Comparison of ENCODE assay signal across 27 mouse cellular contexts in genomic region chr7:84684675-84685074, GRCm38 (mm10). TPM values are rescaled to one million over a fixed set of nuclear protein-coding genes. Genes with fewer than 3 reads are reported as not detected.
DNase-seq lines count a peak whose midpoint lies in the region; ATAC-seq and TF ChIP-seq lines count a peak whose summit lies in the region.
"Had no signal": no experiment of that assay in that cellular context is flagged by ENCODE, and none has a peak within 500 bp of the region (broad histone marks: within the 10 kb centered on the region; RNA-seq: fewer than 3 reads in every experiment).

No protein-coding gene starts in this region.

- DNase-seq in heart, adult 11 months, result peak; percentile 75
- no peak for DNase-seq in heart, adult 9 months (ENCODE audit: low spot score in 2 of 2)
- no peak for DNase-seq in liver, embryonic 13.5 days
- DNase-seq in liver, postnatal 0 days, result no peak
- no peak for DNase-seq in liver
- no peak for DNase-seq in thymus, postnatal 36 days
- DNase-seq: adrenal gland, adult 2 months; adrenal gland, postnatal 10 days; adrenal gland, postnatal 25 days; B cell, adult 2 months; cerebellum, adult 11 months; cerebellum, adult 18-20 months; cerebellum, adult 8-10 months; cerebellum, adult 9-11 months; cerebellum, postnatal 14 days; cerebellum, postnatal 36 days; embryo, embryonic 11 days had no signal

- peaks cover 80% of the 10 kb centered on the region for H3K4me1 ChIP-seq in liver, embryonic 13.5 days (replicated peaks)
- peaks cover 55% of the 10 kb centered on the region for H3K4me1 ChIP-seq in liver, postnatal 0 days (ENCODE audit: insufficient read depth)
- peaks cover 75% of the 10 kb centered on the region for H3K4me1 ChIP-seq in liver, embryonic 15.5 days (replicated peaks)

- TF ChIP-seq CTCF in liver, postnatal 0 days (IDR thresholded peaks at IDR 0.05; ENCODE audit: low read depth), result no peak

- H3K4me3 ChIP-seq in liver, embryonic 13.5 days (replicated peaks), result no peak overlapping the region
- no peak overlapping the region for H3K4me3 ChIP-seq in liver, postnatal 0 days (ENCODE audit: low read depth, low read length)
- H3K4me3 ChIP-seq in liver, embryonic 15.5 days (replicated peaks), result no peak overlapping the region
- H3K4me3 ChIP-seq: embryonic facial prominence, embryonic 13.5 days; embryonic facial prominence, embryonic 15.5 days; erythroblast, embryonic 14.5 days; forebrain, embryonic 10.5 days; forebrain, embryonic 12.5 days had no signal

- peak overlapping the region; percentile 36; the same call in 1 of the 2 replicates for H3K27ac ChIP-seq in liver, embryonic 13.5 days
- H3K27ac ChIP-seq in liver, postnatal 0 days (ENCODE audit: low read depth), result no peak overlapping the region
- 0 out of 2 replicates have a peak overlapping the region, but pooled peaks have one; percentile 6 for H3K27ac ChIP-seq in liver, embryonic 15.5 days (replicated peaks)
- H3K27ac ChIP-seq: embryonic facial prominence, embryonic 13.5 days; embryonic facial prominence, embryonic 15.5 days; forebrain, embryonic 10.5 days; forebrain, embryonic 12.5 days had no signal

- no peak overlapping the region for H3K9ac ChIP-seq in liver, embryonic 13.5 days
- H3K9ac ChIP-seq in liver, postnatal 0 days (replicated peaks), result no peak overlapping the region
- H3K9ac ChIP-seq in liver, embryonic 15.5 days, result no peak overlapping the region
- H3K9ac ChIP-seq: embryonic facial prominence, embryonic 13.5 days; embryonic facial prominence, embryonic 15.5 days; forebrain, embryonic 12.5 days had no signal

- ATAC-seq in liver, embryonic 13.5 days (ENCODE audit: low read depth), result no peak
- ATAC-seq in liver, postnatal 0 days, result no peak
- no peak for ATAC-seq in liver, embryonic 15.5 days (ENCODE audit: insufficient read depth)
- ATAC-seq: CD4-positive, CD25-positive, alpha-beta regulatory T cell, adult 4 months; forebrain, embryonic 14.5 days had no signal

- H3K36me3 ChIP-seq in liver, embryonic 13.5 days, result no peaks in the 10 kb centered on the region
- no peaks in the 10 kb centered on the region for H3K36me3 ChIP-seq in liver, postnatal 0 days (replicated peaks; ENCODE audit: insufficient read depth, low read length)
- H3K36me3 ChIP-seq in liver, embryonic 15.5 days (replicated peaks), result no peaks in the 10 kb centered on the region
- H3K36me3 ChIP-seq: embryonic facial prominence, embryonic 13.5 days; embryonic facial prominence, embryonic 15.5 days; forebrain, embryonic 10.5 days; forebrain, embryonic 12.5 days had no signal

- no peaks in the 10 kb centered on the region for H3K9me3 ChIP-seq in liver, embryonic 13.5 days (replicated peaks)
- H3K9me3 ChIP-seq in liver, postnatal 0 days (ENCODE audit: low read length), result no peaks in the 10 kb centered on the region
- H3K9me3 ChIP-seq in liver, embryonic 15.5 days (replicated peaks), result no peaks in the 10 kb centered on the region
- H3K9me3 ChIP-seq: embryonic facial prominence, embryonic 13.5 days; embryonic facial prominence, embryonic 15.5 days; forebrain, embryonic 10.5 days; forebrain, embryonic 12.5 days; G1E had no signal

- 85% methylated on average over 1 of the region's 1 CpGs for WGBS in liver, embryonic 13.5 days (ENCODE audit: insufficient replicate concordance)
- 89% methylated on average over 1 of the region's 1 CpGs for WGBS in liver, postnatal 0 days (ENCODE audit: insufficient replicate concordance)
- WGBS in liver, embryonic 15.5 days (ENCODE audit: insufficient replicate concordance), result 73% methylated on average over 1 of the region's 1 CpGs

- H3K27me3 ChIP-seq in liver, embryonic 13.5 days, result no peaks in the 10 kb centered on the region
- no peaks in the 10 kb centered on the region for H3K27me3 ChIP-seq in liver, postnatal 0 days (ENCODE audit: insufficient read depth, low read length)
- H3K27me3 ChIP-seq in liver, embryonic 15.5 days, result no peaks in the 10 kb centered on the region
- H3K27me3 ChIP-seq: CH12.LX; embryonic facial prominence, embryonic 13.5 days; embryonic facial prominence, embryonic 15.5 days; forebrain, embryonic 12.5 days had no signal

- H3K4me2 ChIP-seq in liver, embryonic 13.5 days, result no peak overlapping the region
- H3K4me2 ChIP-seq in liver, postnatal 0 days (ENCODE audit: low read depth, low read length), result no peak overlapping the region
- no peak overlapping the region for H3K4me2 ChIP-seq in liver, embryonic 15.5 days
- H3K4me2 ChIP-seq: embryonic facial prominence, embryonic 13.5 days; embryonic facial prominence, embryonic 15.5 days; forebrain, embryonic 12.5 days had no signal

- TF ChIP-seq EP300 in liver, postnatal 0 days (IDR thresholded peaks at IDR 0.05; ENCODE audit: low read depth), result no peak

RNA-seq across cellular contexts. Expression of gene Zfand6, which starts 5.1 kb away (rescaled TPM):
- 129 and 146 TPM in 2 replicates for polyA plus RNA-seq in liver, embryonic 13.5 days (2015; fragmentation: Nextera tagmentation; extraction: Ambion mirVana)
- 160 and 165 TPM in 2 replicates for polyA plus RNA-seq in liver, postnatal 0 days (2015; fragmentation: Nextera tagmentation; extraction: Ambion mirVana)
- 145 and 154 TPM in 2 replicates for polyA plus RNA-seq in liver, embryonic 15.5 days (2015; fragmentation: Nextera tagmentation; extraction: Ambion mirVana)
